Mouse (Mus musculus): ENCODE data around the gene Mpl. TPM values are rescaled to one million over a fixed set of nuclear protein-coding genes. Genes with fewer than 3 reads are reported as not detected.
A peak's percentile ranks its signal among the peaks of the same experiment; 100 is the strongest.

Mpl gene
- total RNA-seq, 2 experiments from 2014 or later = 0.09 TPM; not detected in 1

DNA sequence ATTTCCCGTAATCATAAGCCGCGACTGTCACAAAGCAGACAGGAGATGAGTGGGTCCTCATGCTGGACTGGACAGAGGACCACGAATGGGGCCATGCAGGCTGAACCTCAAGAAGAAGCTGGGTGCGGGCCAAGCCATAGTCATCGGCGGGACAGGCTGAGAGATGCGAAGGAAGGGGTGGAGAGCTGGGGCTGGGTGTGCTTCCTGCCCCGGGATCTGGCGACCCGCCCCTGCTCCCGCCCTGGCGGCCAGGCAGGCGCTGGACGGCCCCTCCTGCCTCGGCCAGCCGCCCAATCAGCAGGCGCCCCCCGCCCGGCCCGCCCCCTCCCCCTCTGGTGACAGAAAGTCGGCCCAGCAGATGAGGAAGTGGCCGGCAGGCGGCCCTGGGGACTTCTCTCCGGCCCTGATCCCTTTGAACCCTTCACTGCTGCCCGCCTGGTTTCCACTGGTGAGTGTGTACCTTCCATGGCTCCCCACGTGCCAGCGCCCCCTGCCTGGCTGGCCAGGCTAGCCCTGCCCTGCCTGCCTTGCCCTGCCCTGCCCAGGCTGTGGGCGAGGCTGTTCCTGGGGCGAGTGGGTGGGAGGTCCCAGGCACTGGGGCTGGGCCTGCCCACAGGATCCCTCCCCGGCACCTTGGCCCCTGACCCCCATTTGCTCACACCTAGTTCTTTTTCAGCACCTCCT, 29.4 kb downstream of the Mpl start, which contains the start of gene Elovl1:
Elovl1 (plus strand) TSS at position 326 of the 684 bp plus-strand sequence.
- DNase-seq = peak; percentile 92

DNA sequence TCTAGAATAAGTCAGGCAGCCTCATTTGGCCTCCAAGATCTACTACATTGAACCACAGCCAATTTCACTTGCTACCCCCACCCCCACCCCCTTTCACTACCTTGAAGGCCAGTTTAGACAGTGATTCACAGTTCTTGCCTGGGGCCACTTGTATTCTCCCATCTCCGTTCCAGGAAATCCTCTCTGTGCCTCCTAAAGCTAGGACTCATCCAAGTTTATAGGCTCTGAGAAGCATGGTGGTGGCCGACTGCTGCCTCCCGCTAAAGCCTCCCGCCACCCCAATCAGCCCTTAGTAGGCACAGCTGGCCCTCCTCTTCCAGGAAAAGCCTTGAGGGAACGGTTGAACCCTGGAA, 29.9 kb downstream of the Mpl start:
- DNase-seq = no peak

DNA sequence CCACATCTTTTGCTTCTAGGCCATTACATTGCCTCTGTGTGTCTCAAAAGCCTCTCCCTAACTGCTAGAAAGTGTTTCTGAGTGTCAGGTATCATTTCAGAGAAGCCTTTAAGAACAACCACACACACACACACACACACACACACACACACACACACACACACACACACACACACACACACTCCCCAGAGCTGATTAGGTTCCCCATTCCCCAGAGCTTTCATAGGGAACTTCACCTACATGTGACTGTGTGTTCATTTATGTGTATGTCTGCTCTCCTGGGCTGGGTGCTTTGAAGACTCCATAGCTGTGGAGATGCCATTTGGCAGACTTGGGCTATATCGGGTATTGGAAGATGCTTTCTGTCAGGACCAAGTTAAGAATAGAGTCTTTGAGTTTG, 31.9 kb downstream of the Mpl start:
- no peak for DNase-seq

DNA sequence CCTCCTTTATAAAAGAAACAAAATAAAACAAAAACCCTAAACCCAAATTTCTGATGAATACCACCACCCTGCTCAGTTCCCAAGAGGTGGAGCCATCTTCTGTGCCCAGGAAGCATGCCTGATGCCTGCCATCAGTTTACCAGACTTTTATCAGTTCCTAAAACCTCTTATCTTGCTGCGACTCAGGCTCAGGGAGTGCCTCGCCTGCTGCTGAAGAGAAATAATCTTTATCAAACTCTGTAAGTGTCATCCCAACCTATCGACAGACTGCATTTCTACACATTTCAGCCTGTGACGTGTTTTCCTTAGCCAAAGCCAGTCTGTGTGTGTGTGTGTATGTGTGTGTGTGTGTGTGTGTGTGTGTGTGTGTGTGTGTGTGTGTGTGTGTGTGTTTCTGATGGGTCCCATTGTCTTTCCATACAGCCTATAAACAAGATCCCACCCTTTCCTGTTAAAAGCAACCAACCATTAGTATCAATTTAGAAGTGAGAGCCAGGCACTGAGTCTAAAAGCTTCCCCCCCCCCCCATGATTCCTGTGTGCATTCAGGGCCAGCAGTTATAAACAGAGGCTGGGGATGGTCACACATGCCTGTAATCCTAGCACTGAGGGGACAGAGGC, 32.7 kb downstream of the Mpl start:
- DNase-seq = no peak

DNA sequence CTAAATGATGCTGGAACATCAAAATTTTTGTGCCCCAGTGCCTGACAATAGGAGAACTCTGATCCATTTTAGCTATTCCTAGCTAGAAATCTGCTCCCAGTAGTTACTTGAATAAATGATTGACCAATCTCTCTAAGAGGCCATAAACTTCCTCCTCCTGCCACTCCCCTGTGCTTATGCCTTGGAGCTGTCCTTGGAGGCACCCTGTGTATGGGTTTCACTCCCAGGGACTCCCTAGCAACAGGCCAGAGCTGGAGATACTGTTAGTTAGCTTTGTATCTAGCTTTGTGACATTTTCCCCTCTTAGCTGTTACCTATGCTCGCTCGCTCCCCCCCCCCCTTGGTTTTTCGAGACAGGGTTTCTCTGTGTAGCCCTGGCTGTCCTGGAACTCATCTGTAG, 35.9 kb downstream of the Mpl start:
- no peak for DNase-seq

DNA sequence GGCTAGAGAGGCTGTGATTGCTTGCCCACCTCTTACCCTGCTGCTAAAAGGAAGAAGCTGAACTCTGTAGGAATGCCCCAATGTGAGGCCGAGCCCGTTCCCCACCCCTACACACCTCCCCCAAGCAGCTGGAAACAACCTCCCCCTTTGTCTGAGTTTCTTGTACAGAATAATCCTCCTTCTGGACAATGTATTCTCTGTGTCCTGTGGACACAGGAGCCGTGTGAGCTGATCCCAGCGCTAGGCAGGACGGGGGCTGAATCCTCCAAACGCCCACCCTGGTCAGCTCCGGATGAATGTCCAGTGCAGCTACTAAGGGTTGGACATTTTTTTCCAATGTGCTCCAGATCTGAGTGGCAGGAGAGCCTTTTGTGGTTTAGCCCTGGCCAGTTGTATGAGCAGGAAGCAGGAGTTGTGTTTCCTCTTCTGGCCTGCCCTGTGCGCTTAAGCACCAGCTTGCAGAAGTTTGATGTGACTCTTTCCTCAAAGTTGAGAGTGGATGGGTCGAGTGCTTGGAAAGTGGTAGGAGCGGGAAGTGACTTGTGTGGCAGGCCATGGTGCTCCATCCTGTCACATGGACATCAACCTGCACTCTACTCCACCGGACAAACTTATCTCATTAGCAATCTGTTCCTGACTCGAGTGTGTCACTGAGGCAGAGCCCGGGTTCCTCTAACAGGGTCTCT, 40.1 kb downstream of the Mpl start:
- DNase-seq = no peak

DNA sequence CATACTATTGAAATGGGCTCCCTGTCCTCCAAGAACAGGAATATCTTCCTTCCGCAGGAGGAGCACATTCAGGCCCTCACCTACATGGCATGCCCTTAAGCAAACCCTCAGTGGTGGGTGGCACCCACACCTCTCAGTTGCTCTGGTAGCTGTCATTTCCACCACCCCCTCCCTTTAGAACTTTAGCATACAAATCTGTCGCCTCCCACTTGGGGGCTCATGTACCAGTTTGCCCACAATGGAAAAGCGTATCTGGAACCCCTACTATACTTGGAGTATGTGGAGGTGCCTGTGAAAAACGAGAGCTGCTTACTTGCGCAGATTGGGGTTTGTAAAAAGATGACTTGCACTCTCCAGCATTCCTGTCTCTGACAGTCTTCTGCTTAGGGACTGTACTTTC, 41.0 kb downstream of the Mpl start:
- DNase-seq = no peak

DNA sequence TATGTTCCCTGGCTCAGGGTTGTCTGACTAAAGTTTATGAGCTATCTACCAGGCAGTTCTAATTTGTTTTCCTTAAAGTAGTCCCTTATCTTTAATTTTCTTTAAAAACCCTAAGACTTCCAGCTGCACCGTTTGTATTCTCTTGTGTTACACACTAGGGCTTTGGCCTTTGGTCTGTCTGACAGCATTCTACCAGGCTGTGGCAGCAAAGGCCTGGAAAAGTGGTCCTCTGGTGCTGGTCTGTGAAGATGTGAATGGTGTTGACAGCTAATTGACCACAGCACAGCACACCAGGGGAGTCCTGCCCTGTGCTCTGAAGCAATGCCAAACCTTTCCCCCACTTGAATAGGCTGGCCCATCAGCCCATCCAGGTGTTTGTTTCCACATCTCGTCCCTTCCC, 41.5 kb downstream of the Mpl start:
- DNase-seq = no peak

DNA sequence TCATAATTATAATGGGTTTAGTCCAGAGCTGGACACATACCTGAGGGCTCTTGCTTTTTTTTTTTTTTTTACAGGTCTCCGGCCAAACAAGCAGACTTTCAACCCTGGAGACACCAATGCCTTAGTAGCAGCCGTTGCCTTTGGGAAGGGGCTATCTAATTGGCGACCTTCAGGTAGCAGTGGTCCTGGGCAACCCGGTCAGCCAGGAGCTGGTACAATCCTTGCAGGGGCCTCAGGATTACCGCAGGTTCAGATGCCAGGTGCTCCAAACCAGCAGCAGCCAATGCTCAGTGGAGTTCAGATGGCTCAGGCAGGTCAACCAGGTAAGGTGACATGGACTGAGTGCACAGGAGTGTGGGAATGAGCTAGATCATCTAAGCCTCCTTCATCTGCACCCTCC, 43.8 kb downstream of the Mpl start:
- no peak for DNase-seq

DNA sequence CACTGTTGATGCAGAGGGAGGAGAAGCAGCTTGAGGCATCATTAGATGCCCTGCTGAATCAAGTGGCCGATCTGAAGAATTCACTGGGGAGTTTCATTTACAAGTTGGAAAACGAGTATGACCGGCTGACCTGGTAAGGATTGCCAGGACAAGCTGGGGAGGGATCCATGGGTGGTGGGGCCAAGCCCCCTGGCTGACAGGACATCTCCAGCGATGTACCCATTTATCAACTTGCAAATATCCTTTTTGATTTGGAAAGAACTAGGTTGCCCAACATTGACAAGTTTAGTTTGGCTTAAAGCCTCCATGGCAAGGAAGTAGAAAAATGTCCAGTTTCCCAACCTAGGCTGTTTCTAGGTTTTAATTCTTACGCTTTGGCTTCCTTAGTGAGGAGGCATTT, 46.4 kb downstream of the Mpl start:
- DNase-seq = no peak

DNA sequence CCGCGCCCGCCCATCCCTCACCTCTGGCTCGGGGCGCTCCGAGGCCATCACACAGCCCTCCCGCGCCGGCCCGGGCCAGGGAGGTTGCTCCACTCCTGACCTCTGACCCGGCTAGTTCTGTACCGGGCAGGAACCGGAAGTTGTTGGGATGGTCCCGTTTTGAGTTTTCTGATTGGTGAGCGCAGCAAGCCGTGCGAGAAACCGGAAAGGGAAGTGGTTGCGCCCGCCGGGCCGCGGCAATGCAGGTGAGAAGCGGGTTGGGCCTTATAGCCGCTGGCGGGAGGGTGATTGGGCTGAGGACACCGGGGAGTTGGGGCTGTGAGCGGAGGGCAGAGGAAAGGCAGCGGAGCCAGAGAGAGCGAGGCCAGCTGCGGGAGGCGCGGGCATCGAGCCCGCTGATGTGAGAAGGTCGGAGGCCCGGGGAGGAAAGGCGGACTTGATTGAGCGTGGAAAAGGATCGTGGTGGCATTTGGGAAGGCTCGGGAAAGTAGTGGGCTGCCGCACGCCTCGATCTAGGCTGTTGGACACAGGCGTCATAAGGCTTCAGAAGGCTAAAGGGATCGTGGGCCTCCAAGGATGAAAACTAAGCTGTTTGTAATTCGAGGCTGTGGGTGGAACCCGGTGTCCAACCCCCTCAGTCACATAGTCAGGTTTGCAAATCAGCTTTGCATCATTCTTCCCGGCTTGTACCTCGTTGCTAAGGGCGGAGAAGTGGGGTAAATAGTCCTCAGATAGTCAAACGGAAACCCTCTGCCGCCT, 48.0 kb downstream of the Mpl start, which contains the start of the genes Szt2 and Med8:
Szt2 (minus strand) TSS at position 132 of the 759 bp plus-strand sequence.
Med8 (plus strand) TSS at position 196 of the 759 bp plus-strand sequence.
- peak; percentile 78 for DNase-seq

DNA sequence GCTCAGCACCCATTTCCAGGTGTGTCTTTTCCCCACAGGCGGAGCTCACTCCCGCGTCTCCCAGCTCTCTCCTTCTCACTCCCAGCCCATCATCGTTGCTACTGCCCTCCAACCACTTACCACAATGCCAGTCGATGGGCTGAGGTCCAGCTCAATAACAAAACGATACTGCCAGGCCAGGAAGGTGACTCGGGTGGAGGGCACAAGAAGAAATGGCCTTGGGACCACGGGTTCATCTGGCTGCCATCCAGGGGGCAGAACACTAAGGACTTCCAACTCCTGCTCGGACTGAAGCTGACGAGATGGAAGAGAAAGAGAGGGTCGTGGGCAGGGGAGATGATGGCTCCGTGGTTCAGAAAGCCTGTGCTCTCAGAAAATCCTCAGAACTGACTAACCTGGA, 54.6 kb downstream of the Mpl start:
- DNase-seq = no peak

DNA sequence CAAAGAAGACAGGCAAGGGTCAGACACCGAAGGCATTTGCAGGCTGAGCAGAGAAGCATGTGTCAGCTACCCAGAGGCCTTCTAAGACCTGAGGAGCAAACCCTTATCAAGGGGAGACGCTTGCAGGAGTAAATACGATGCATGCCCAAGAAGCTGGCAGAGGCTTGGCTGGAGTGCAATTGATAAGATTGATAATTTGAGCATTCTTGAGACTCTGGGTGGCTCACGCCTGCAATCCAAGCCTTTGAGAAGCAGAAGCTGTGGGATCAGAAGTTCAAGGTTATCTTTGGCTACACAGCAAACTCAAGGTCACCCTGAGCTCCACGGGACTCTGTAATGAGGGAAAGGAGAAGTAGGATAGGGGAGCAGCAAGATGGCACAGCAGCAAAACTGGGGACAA, 55.4 kb downstream of the Mpl start:
- DNase-seq = no peak

DNA sequence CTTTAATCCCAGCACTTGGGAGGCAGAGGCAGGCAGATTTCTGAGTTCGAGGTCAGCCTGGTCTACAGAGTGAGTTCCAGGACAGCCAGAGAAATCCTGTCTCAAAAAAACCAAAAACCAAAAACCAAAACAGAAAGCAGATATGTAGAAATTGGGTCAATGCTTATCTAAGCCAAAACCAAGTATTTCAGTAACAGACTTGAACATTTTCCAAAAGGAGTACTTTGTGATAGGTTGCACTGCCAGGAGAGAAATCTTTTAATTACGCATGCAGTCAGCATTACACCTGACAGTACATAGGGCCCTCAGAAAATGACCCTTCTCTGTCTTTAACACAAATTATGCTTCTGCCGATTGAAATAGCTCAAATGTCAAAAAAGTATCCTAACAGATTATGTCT, 55.9 kb downstream of the Mpl start:
- no peak for DNase-seq

DNA sequence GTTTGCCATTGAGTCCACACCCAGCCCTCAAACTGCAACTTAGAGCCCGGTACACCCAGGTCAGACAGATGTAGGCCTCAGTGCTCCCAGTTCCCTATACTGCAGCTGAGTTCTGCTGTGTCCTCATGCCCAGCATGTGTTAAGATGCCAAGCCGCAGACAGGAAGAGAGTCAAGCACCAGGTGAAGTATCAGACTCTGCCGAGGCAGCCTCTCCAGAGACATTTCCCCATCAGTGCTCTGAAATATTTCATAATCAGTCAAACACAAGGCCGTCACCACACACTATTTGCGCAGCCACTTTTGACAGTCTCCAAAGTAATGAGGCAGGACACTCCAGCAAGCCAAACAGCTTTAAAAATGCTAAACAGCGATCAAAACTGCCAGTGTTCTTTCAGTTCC, 58.9 kb downstream of the Mpl start:
- DNase-seq = no peak

DNA sequence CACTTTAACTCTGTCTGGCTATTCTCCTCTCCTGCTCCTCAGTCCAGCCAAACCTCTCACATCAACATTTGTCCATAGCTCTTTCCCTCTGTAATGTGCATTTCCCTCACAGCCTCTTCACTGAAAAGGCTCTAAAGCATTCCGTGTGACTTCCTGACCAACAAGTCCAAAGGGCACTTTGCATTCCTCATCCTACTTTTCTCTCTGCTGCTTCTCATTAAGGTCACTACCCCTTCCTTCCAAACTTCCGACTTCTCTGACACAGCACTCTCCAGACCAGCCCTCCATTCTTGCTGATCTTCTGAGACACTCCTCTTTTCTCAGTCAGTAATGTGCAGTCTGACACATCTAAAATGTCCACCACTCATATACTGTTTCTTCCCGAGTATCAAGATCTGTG, 60.9 kb downstream of the Mpl start:
- no peak for DNase-seq

DNA sequence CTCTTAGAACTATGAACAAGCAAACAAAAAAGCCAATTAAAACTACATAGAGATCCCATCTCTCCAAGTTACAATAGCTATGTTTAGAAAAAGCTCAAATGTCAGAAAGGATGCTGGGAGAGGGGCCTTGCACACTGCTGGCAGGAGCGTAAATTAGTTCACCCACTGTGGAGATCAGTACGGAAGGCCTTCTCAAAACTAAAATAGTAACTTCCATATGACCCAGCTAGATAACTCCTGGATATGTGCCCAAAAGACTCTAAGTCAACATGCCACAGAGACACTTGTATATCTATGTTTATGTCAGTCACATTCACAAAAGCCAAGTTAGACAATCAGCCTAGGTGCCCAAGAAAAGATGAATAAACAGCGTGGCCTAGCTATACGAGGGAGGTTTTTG, 62.0 kb downstream of the Mpl start:
- no peak for DNase-seq

DNA sequence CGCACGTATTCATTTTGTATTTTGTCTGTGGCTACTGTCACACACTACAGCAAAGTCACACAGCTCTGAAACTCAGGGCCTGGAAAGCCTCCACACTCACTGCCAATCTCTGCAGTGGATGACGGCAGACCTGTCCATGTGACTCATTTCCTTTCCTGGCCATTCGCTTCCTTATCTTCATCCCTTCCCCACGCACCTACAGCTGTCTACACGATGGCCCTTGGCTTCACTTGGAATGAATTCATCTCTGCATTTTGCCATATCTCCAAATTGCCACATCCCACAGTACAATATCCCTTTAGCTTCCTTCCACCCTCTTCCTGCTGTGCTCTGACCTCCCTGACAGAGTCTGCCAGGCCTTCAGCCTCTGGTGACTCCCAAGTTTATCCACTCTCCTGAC, 62.8 kb downstream of the Mpl start:
- no peak for DNase-seq

Data from gastrocnemius, postnatal 10 days (tissue).